Mouse (Mus musculus) erythroblast, embryonic 14.5 days (primary cell): ENCODE data around the gene Ifi44. TPM values are rescaled to one million over a fixed set of nuclear protein-coding genes. Genes with fewer than 3 reads are reported as not detected.

Experiments used
- H3K27me3 ChIP-seq: 2 replicates; pipeline ENCODE4 v1.6.1; 2012; ENCODE audit warnings: inconsistent platforms; ENCODE audit not compliant: control insufficient read depth
- H3K36me3 ChIP-seq: 2 replicates; pipeline ENCODE4 v1.6.1; 2012; ENCODE audit warnings: mild to moderate bottlenecking, inconsistent platforms; ENCODE audit not compliant: control insufficient read depth
- H3K4me1 ChIP-seq: 2 replicates; pipeline ENCODE4 v1.6.1; 2012; ENCODE audit warnings: inconsistent platforms; ENCODE audit not compliant: control insufficient read depth
- H3K4me3 ChIP-seq: replicated peaks from 2 replicates; pipeline ENCODE3; 2012; ENCODE audit warnings: moderate library complexity, mild to moderate bottlenecking, inconsistent platforms
- H3K9me3 ChIP-seq: 2 replicates; pipeline ENCODE4 v1.6.1; 2012; ENCODE audit warnings: low read length, inconsistent platforms, mixed read lengths; ENCODE audit not compliant: control insufficient read depth
- GATA1 ChIP-seq: IDR thresholded peaks from 2 replicates; pipeline ENCODE4 v1.6.1; 2012; ENCODE audit warnings: low read length, inconsistent platforms, mixed read lengths
- TAL1 ChIP-seq: IDR thresholded peaks from 3 replicates; pipeline ENCODE4 v1.6.1; 2012; ENCODE audit warnings: low read length, inconsistent platforms, mixed read lengths
- polyA plus RNA-seq: library from polyadenylated mRNA; stranded (reverse); fragments of >175 nt; gene quantifications from 2 replicates; pipeline ENCODE4 v1.2.3, GENCODE M21; 2012

Gene Ifi44
- polyA plus RNA-seq, result not detected in 2 replicates

- no peak within 1 kb of the TSS for H3K4me3 ChIP-seq
- no peaks in the 10 kb centered on the region for H3K27me3 ChIP-seq
- no peaks in the 10 kb centered on the region for H3K4me1 ChIP-seq
- no peaks in the 10 kb centered on the region for H3K36me3 ChIP-seq
- H3K9me3 ChIP-seq, result peaks cover 10% of the 10 kb centered on the region
- TF ChIP-seq TAL1 (no peak), GATA1 (no peak)
Measured at GRCm38 (mm10) chr3:151749737-151750136, at the start of gene Ifi44. Gene Ifi44, minus strand, starts transcription at chr3:151749960.

- TF ChIP-seq GATA1 (no peak), TAL1 (no peak)
Measured at GRCm38 (mm10) chr3:151788622-151789021, 38.9 kb upstream of the Ifi44 start.

GRCm38 (mm10) chr3:151775089-151775488, 25.3 kb upstream of the Ifi44 start:
- no peaks in the 10 kb centered on the region for H3K4me1 ChIP-seq
- no peaks in the 10 kb centered on the region for H3K27me3 ChIP-seq
- no peak overlapping the region for H3K4me3 ChIP-seq
- no peak for TF ChIP-seq TAL1
- no peak for TF ChIP-seq GATA1
- H3K36me3 ChIP-seq, result no peaks in the 10 kb centered on the region
- no peaks in the 10 kb centered on the region for H3K9me3 ChIP-seq

More at GRCm38 (mm10) chr3:151788622-151789021, 38.9 kb upstream of the Ifi44 start:
- Histone ChIP-seq H3K27me3 (no peaks in the 10 kb centered on the region), H3K4me3 (no peak overlapping the region), H3K36me3 (no peaks in the 10 kb centered on the region), H3K4me1 (no peaks in the 10 kb centered on the region), H3K9me3 (no peaks in the 10 kb centered on the region; the same call in 1 of the 2 replicates)

GRCm38 (mm10) chr3:151771074-151771473, 21.3 kb upstream of the Ifi44 start:
- TF ChIP-seq TAL1, result no peak
- no peak for TF ChIP-seq GATA1
- Histone ChIP-seq H3K36me3 (no peaks in the 10 kb centered on the region), H3K4me1 (no peaks in the 10 kb centered on the region)

GRCm38 (mm10) chr3:151748514-151748913, 1.2 kb downstream of the Ifi44 start:
- Histone ChIP-seq H3K4me3 (no peak overlapping the region), H3K27me3 (no peaks in the 10 kb centered on the region)

More at GRCm38 (mm10) chr3:151771074-151771473, 21.3 kb upstream of the Ifi44 start:
- Histone ChIP-seq H3K9me3 (no peaks in the 10 kb centered on the region), H3K4me3 (no peak overlapping the region), H3K27me3 (no peaks in the 10 kb centered on the region)

GRCm38 (mm10) chr3:151746058-151746457, 3.7 kb downstream of the Ifi44 start:
- H3K4me3 ChIP-seq, result no peak overlapping the region
- TF ChIP-seq GATA1 (no peak), TAL1 (no peak)
- H3K27me3 ChIP-seq, result no peaks in the 10 kb centered on the region

More at GRCm38 (mm10) chr3:151748514-151748913, 1.2 kb downstream of the Ifi44 start:
- TF ChIP-seq GATA1, result no peak
- no peaks in the 10 kb centered on the region for H3K4me1 ChIP-seq
- peaks cover 8% of the 10 kb centered on the region; the same call in 1 of the 2 replicates for H3K9me3 ChIP-seq
- H3K36me3 ChIP-seq, result no peaks in the 10 kb centered on the region

GRCm38 (mm10) chr3:151742223-151742622, 7.5 kb downstream of the Ifi44 start:
- H3K4me3 ChIP-seq, result no peak overlapping the region

More at GRCm38 (mm10) chr3:151746058-151746457, 3.7 kb downstream of the Ifi44 start:
- Histone ChIP-seq H3K4me1 (no peaks in the 10 kb centered on the region), H3K36me3 (no peaks in the 10 kb centered on the region), H3K9me3 (peaks cover 8% of the 10 kb centered on the region; the same call in 1 of the 2 replicates)

GRCm38 (mm10) chr3:151716246-151716645, 33.5 kb downstream of the Ifi44 start:
- TF ChIP-seq TAL1, result no peak
- no peak for TF ChIP-seq GATA1
- Histone ChIP-seq H3K9me3 (no peaks in the 10 kb centered on the region), H3K36me3 (no peaks in the 10 kb centered on the region), H3K4me3 (no peak overlapping the region), H3K27me3 (no peaks in the 10 kb centered on the region), H3K4me1 (no peaks in the 10 kb centered on the region)

More at GRCm38 (mm10) chr3:151742223-151742622, 7.5 kb downstream of the Ifi44 start:
- TF ChIP-seq TAL1 (no peak), GATA1 (no peak)
- Histone ChIP-seq H3K27me3 (no peaks in the 10 kb centered on the region), H3K4me1 (no peaks in the 10 kb centered on the region), H3K9me3 (peaks cover 8% of the 10 kb centered on the region; the same call in 1 of the 2 replicates), H3K36me3 (no peaks in the 10 kb centered on the region)

- no peak for TF ChIP-seq TAL1
- no peak for TF ChIP-seq GATA1
- Histone ChIP-seq H3K9me3 (peaks cover 3% of the 10 kb centered on the region), H3K36me3 (no peaks in the 10 kb centered on the region), H3K27me3 (no peaks in the 10 kb centered on the region), H3K4me1 (no peaks in the 10 kb centered on the region), H3K4me3 (no peak overlapping the region)
Measured at GRCm38 (mm10) chr3:151707335-151707734, 42.4 kb downstream of the Ifi44 start.

Other genes with a start within 250 kb of the Ifi44 start
- not detected in 2 replicates for gene Ifi44l, start 12.9 kb upstream of the Ifi44 start, polyA plus RNA-seq
- not detected in 2 replicates for gene Ptgfr, start 87.7 kb upstream of the Ifi44 start, polyA plus RNA-seq